Mouse (Mus musculus) embryonic facial prominence, embryonic 11.5 days (tissue): ENCODE measurements around the gene Cd70. TPM values are rescaled to one million over a fixed set of nuclear protein-coding genes. Genes with fewer than 3 reads are reported as not detected.

Experiments used
- ATAC-seq: fragments of 200-750 bp; cut with Nextera tagmentation; replicated peaks from 2 replicates; pipeline ENCODE4 v1.8.0; 2017; ENCODE audit warnings: low read depth; ENCODE audit not compliant: insufficient number of reproducible peaks, low FRiP score, low TSS enrichment
- DNase-seq: peaks from one replicate; pipeline ENCODE4 v3.0.0-alpha.2; 2015; ENCODE audit warnings: low spot score
- H3K27ac ChIP-seq: fragments of 300-500 bp; sonication (generic); replicated peaks from 2 replicates; pipeline ENCODE4 v1.5.1; 2014; ENCODE audit warnings: mild to moderate bottlenecking, low read depth, low read length, control low read depth
- H3K27me3 ChIP-seq: fragments of 300-500 bp; sonication (generic); 2 replicates; pipeline ENCODE4 v1.6.1; 2014; ENCODE audit warnings: mild to moderate bottlenecking, low read length, moderate library complexity, mixed read lengths; ENCODE audit not compliant: control insufficient read depth, insufficient read depth
- H3K36me3 ChIP-seq: fragments of 300-500 bp; sonication (generic); replicated peaks from 2 replicates; pipeline ENCODE4 v1.6.1; 2014; ENCODE audit warnings: low read depth, mild to moderate bottlenecking, low read length, moderate library complexity, mixed read lengths; ENCODE audit not compliant: control insufficient read depth, insufficient read depth
- H3K4me1 ChIP-seq: fragments of 300-500 bp; sonication (generic); 2 replicates; pipeline ENCODE4 v1.6.1; 2014; ENCODE audit warnings: low read length, mixed read lengths; ENCODE audit not compliant: control insufficient read depth, insufficient read depth
- H3K4me2 ChIP-seq: fragments of 300-500 bp; sonication (generic); 2 replicates; pipeline ENCODE4 v1.6.1; 2014; ENCODE audit warnings: low read depth, mild to moderate bottlenecking, control low read depth, low read length, moderate library complexity
- H3K4me3 ChIP-seq: fragments of 300-500 bp; sonication (generic); 2 replicates; pipeline ENCODE4 v1.5.1; 2014; ENCODE audit warnings: low read depth, low read length, control low read depth
- H3K9ac ChIP-seq: fragments of 300-500 bp; sonication (generic); replicated peaks from 2 replicates; pipeline ENCODE4 v1.6.1; 2014; ENCODE audit warnings: mild to moderate bottlenecking, control low read depth, low read length
- H3K9me3 ChIP-seq: fragments of 300-500 bp; sonication (generic); replicated peaks from 2 replicates; pipeline ENCODE4 v1.6.1; 2016; ENCODE audit warnings: mild to moderate bottlenecking, low read length, inconsistent platforms, mixed read lengths; ENCODE audit not compliant: control insufficient read depth
- WGBS: fragments of 180-500 bp; shearing (Covaris S2); extraction: QIAGEN DNeasy Blood & Tissue Kit; methylation state at CpG from one replicate; pipeline ENCODE4 v1.1.7; 2014; 5-methylcytosine and 5-hydroxymethylcytosine counted together
- polyA plus RNA-seq: library from polyadenylated mRNA; unstranded; fragments of >200 nt; fragmentation: Nextera tagmentation; extraction: Ambion mirVana; gene quantifications from 2 replicates; pipeline ENCODE4 v1.2.1, GENCODE M21; 2014

The Cd70 gene
- polyA plus RNA-seq: not detected in 2 replicates

DNA sequence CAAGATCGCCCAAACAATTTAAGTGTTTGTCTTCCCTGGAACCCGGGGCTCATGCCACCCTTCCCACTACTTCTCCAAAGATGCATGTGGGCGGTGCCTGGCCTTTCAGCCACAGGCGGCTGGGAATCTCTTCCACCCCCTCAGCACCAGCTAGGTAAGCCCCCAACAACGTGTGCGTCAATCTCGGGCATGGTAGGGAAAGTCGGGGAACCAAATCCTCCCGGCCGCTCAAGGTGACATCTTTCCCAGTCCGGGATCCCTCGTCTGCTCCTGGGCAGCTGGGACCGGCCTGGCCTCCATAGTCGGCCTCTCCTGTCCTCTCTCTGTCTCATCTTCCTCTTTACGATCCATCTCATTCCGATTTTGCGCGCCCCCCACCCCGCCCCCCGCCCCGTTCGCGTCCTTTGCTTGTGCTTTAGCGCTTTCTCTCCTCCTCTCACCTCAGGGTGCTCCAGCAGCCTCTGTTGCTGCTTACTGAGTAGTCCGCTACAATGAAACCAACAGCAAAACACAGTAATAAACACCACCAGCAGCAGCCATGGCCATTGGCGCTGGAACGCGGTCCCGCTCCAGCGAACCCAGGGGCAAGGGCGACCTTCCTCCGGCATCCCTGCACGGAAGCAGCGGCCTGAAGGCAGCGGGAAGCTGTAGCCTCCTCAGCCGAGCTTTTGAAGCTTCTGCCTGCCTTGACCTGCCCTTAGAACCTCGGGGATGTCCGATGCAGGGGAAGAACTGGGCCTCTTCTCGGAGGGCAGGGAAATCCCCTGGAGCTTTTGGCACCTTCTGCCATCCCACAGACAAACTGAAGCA, at the start of gene Cd70:
TSS of gene Cd70 (minus strand) at position 784 of the 810 bp plus-strand sequence.
- WGBS: 1% methylated on average over 39 of the region's 39 CpGs
- Histone ChIP-seq H3K4me2 (peak within 1 kb of the TSS; percentile 45), H3K27me3 (peaks cover 29% of the 10 kb centered on the region), H3K36me3 (no peaks in the 10 kb centered on the region), H3K27ac (no peak within 1 kb of the TSS), H3K4me1 (no peaks in the 10 kb centered on the region), H3K4me3 (peak within 1 kb of the TSS; percentile 13), H3K9ac (peak within 1 kb of the TSS; percentile 26), H3K9me3 (no peaks in the 10 kb centered on the region)
- no peak for ATAC-seq
- DNase-seq: peak; percentile 13

DNA sequence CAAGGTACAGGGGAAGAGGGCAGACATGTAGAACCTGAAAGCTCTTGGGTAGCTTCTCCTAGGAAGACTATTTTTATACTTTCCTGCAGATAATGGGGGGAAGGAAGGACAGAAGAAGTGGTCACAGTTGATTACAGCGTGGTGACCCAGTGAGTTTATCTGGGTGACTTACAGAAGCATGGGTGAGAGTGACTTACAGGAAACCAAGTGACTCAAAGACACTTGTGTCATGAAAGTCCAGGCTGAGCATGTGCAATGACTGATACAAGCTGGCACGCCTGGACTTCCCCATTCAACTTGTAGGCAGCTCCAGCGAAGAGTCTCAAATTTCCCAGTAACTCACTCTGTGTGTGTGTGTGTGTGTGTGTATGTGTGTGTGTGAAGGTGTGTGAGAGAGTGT, 48.7 kb upstream of the Cd70 start:
- H3K36me3 ChIP-seq: no peaks in the 10 kb centered on the region
- no peak overlapping the region for H3K27ac ChIP-seq
- 84% methylated on average over 3 of the region's 3 CpGs for WGBS
- no peak overlapping the region for H3K4me3 ChIP-seq
- H3K9ac ChIP-seq: no peak overlapping the region
- no peak for ATAC-seq
- H3K27me3 ChIP-seq: no peaks in the 10 kb centered on the region
- no peak overlapping the region for H3K4me2 ChIP-seq
- no peaks in the 10 kb centered on the region for H3K9me3 ChIP-seq
- no peak for DNase-seq
- no peaks in the 10 kb centered on the region for H3K4me1 ChIP-seq

DNA sequence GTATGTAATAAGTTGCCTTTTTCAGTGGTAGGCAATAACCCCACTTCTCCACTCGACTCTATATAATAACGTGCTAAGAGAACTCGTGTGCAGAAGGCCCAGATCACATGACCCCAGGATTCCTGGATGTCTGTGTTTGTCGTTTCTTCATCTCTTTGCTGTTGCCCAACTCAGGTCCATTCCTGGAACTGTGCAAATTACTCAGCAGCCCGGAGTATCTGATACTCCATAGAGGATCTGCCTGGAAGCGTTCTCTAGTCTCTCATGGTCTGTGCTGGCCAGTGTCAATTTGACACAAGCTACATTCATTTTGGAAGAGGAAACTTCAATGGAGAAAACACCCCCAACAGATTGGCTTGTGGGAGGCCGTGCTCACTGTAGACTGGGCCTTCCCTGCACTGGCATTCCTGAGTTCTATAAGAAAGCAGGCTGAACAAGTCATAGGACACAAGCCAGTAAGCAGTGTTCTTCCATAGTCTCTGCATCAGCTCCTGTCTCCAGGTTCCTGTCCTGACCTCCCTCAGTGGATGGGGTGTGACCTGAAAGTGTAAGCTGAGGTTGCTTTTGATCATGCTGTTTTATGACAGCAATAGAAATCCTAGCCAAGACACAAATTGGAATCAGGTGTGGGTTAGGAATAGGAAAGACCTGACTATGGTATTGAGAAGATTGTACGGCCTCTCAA, 45.9 kb upstream of the Cd70 start:
- Histone ChIP-seq H3K36me3 (no peaks in the 10 kb centered on the region), H3K9me3 (no peaks in the 10 kb centered on the region), H3K4me3 (no peak overlapping the region), H3K4me2 (no peak overlapping the region), H3K27ac (no peak overlapping the region), H3K9ac (no peak overlapping the region), H3K4me1 (no peaks in the 10 kb centered on the region), H3K27me3 (no peaks in the 10 kb centered on the region)
- peak; percentile 8 for DNase-seq
- WGBS: 81% methylated on average over 8 of the region's 8 CpGs
- no peak for ATAC-seq

DNA sequence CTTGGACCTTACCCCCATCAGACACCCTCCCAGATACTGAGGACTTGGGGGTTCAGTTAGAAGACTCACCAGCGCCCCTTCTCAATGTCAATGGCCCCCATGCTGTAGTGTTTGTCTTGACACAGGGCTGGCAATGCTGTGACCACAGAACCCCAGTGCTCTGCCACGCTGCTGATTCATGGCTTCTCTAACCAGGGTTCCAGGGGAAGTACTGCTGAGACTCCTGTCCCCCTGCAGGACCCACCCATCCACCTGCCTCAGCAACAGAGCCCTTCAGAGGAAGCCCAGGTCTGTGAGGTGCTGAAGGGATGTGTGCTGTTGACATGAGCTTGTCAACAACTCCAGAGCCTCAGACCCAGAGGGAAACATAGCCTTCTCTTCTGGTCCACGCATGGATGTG, 45.2 kb upstream of the Cd70 start:
- no peaks in the 10 kb centered on the region for H3K9me3 ChIP-seq
- WGBS: 79% methylated on average over 3 of the region's 3 CpGs
- no peak overlapping the region for H3K4me3 ChIP-seq
- DNase-seq: no peak
- H3K9ac ChIP-seq: no peak overlapping the region
- H3K4me1 ChIP-seq: no peaks in the 10 kb centered on the region
- H3K27ac ChIP-seq: no peak overlapping the region
- H3K27me3 ChIP-seq: no peaks in the 10 kb centered on the region
- no peaks in the 10 kb centered on the region for H3K36me3 ChIP-seq
- no peak for ATAC-seq
- H3K4me2 ChIP-seq: no peak overlapping the region

DNA sequence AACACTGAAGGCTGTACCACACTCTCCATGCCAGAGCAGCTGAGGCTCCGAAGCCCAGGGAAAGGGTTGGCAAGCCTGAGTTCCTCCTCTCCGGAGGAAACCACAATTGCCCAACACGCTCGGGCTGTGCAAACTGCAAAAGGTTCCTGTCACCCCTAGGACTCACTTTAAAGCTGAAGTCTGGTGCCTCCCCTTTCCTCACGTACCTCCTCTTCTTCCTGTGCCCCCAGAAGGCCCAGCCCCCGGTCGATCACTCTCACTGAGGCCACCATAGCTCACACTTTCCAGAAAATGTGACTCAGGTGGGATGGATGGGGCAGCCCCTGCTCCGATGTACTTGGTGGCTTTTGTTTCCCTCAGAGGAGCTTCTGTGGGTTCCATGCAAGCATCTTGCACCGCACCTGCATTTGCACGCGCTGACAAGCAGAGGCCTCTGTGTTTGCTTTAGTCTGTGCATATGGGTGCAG, 44.5 kb upstream of the Cd70 start, which contains the start of gene Tnfsf14:
TSS of gene Tnfsf14 (minus strand) at position 137 of the 467 bp plus-strand sequence.
- Histone ChIP-seq H3K4me2 (no peak within 1 kb of the TSS), H3K9me3 (no peaks in the 10 kb centered on the region), H3K27ac (no peak within 1 kb of the TSS), H3K27me3 (no peaks in the 10 kb centered on the region), H3K9ac (no peak within 1 kb of the TSS), H3K4me3 (no peak within 1 kb of the TSS), H3K4me1 (no peaks in the 10 kb centered on the region), H3K36me3 (no peaks in the 10 kb centered on the region)
- DNase-seq (no peak), ATAC-seq (no peak)
- WGBS: 87% methylated on average over 11 of the region's 11 CpGs

DNA sequence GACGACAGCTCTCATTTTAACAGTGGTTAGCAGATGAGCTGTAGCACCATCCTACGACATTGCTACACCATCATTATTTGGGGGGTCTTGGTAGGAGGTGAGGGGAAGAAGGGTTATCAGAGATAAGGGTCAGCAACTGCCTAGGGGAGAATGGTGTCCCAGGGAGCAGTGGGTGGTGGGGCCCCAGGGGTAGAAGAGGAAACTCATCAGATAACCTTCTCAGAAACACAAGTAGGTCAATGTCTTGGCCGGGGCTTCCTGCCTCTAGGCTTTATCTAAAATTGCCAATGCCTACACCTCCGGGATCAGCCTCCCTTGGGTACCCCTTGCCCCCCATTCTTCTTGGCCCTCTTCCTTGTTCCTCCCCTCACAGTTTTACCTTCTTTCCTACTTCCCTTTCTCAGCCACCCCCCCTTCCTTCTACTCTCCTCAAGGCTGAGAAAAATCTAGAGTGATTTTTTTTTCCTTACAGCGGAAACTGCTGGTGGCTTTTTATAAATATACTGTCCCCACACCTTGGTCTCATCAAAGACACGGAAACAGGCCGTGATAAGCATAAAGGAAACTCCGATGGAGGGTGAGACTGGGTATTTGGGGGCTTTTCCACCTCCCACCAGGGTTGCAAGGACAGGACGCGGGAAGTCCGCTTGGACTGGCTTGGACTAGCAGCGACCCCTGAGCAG, 39.1 kb upstream of the Cd70 start:
- Histone ChIP-seq H3K4me2 (no peak overlapping the region), H3K9me3 (no peaks in the 10 kb centered on the region), H3K4me3 (no peak overlapping the region), H3K27me3 (no peaks in the 10 kb centered on the region), H3K4me1 (no peaks in the 10 kb centered on the region), H3K9ac (no peak overlapping the region), H3K36me3 (no peaks in the 10 kb centered on the region), H3K27ac (no peak overlapping the region)
- ATAC-seq: no peak
- WGBS: 85% methylated on average over 12 of the region's 12 CpGs
- no peak for DNase-seq

DNA sequence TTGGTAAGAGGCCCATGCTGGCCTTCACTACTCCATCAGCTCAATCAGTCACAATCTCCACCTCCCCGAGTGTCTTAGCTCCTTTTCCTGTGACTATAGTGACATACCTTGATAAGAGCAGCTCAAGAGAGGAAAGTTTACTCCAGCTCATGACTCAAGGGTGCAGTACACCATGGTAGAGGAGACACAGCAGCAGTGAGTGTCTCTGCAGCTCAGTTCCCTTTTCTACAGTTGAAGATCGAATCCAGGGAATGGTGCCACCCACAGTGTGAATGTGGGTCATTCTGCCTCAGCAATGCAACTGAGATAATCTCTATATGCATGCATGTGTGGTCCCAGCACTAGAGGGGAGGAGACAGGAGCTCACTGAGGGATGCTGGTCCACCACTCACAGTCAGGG, 36.1 kb upstream of the Cd70 start:
- WGBS: 76% methylated on average over 2 of the region's 2 CpGs
- H3K9me3 ChIP-seq: no peaks in the 10 kb centered on the region
- H3K9ac ChIP-seq: no peak overlapping the region
- no peak overlapping the region for H3K4me2 ChIP-seq
- no peak overlapping the region for H3K4me3 ChIP-seq
- no peak overlapping the region for H3K27ac ChIP-seq
- no peak for ATAC-seq
- H3K4me1 ChIP-seq: no peaks in the 10 kb centered on the region
- H3K27me3 ChIP-seq: no peaks in the 10 kb centered on the region
- H3K36me3 ChIP-seq: no peaks in the 10 kb centered on the region
- DNase-seq: no peak
